Mouse (Mus musculus) stomach, embryonic 16.5 days (tissue): ENCODE results near the gene Asap2. TPM values are rescaled to one million over a fixed set of nuclear protein-coding genes. Genes with fewer than 3 reads are reported as not detected.

Experiments used
- ATAC-seq: fragments of 200-750 bp; cut with Nextera tagmentation; 2 replicates; pipeline ENCODE4 v1.8.0; 2017; ENCODE audit warnings: moderate number of reproducible peaks, moderate TSS enrichment; ENCODE audit not compliant: insufficient read depth, low FRiP score
- H3K27ac ChIP-seq: fragments of 300-500 bp; sonication (generic); 2 replicates; pipeline ENCODE4 v1.5.1; 2014; ENCODE audit warnings: low read length
- H3K27me3 ChIP-seq: fragments of 300-500 bp; sonication (generic); 2 replicates; pipeline ENCODE4 v1.6.1; 2014; ENCODE audit warnings: low read length, control low read depth, mixed read lengths; ENCODE audit not compliant: control insufficient read depth, insufficient read depth
- H3K36me3 ChIP-seq: fragments of 300-500 bp; sonication (generic); 2 replicates; pipeline ENCODE4 v1.6.1; 2014; ENCODE audit warnings: low read length; ENCODE audit not compliant: control insufficient read depth, insufficient read depth
- H3K4me1 ChIP-seq: fragments of 300-500 bp; sonication (generic); 2 replicates; pipeline ENCODE4 v1.6.1; 2014; ENCODE audit warnings: low read length, control low read depth, mixed read lengths; ENCODE audit not compliant: control insufficient read depth, insufficient read depth
- H3K4me2 ChIP-seq: fragments of 300-500 bp; sonication (generic); 2 replicates; pipeline ENCODE4 v1.6.1; 2014; ENCODE audit warnings: low read depth, low read length, mixed read lengths
- H3K4me3 ChIP-seq: fragments of 300-500 bp; sonication (generic); replicated peaks from 2 replicates; pipeline ENCODE4 v1.5.1; 2014; ENCODE audit warnings: mild to moderate bottlenecking, low read length
- H3K9ac ChIP-seq: fragments of 300-500 bp; sonication (generic); 2 replicates; pipeline ENCODE4 v1.6.1; 2014; ENCODE audit warnings: low read length
- H3K9me3 ChIP-seq: fragments of 300-500 bp; sonication (generic); replicated peaks from 2 replicates; pipeline ENCODE4 v1.6.1; 2016; ENCODE audit warnings: low read length, control low read depth; ENCODE audit not compliant: control insufficient read depth
- WGBS: fragments of 180-500 bp; shearing (Covaris S2); extraction: QIAGEN DNeasy Blood & Tissue Kit; methylation state at CpG from one replicate; pipeline ENCODE4 v1.1.7; 2014; 5-methylcytosine and 5-hydroxymethylcytosine counted together
- polyA plus RNA-seq: library from polyadenylated mRNA; unstranded; fragments of >200 nt; fragmentation: Nextera tagmentation; extraction: Ambion mirVana; gene quantifications from 2 replicates; pipeline ENCODE4 v1.2.1, GENCODE M21; 2015

Gene Asap2
- polyA plus RNA-seq, 1 experiment from 2014 or later, result 5.5 TPM

- Histone ChIP-seq H3K27me3 (no peaks in the 10 kb centered on the region), H3K9me3 (no peaks in the 10 kb centered on the region), H3K4me3 (peak overlapping the region; percentile 85), H3K4me1 (peaks cover 9% of the 10 kb centered on the region), H3K36me3 (0 out of 2 replicates have a peak, but pooled peaks cover 8% of the 10 kb centered on the region), H3K4me2 (peak overlapping the region; percentile 82), H3K27ac (peak overlapping the region; percentile 87; the same call in 1 of the 2 replicates), H3K9ac (peak overlapping the region; percentile 86)
- 30% methylated on average over 7 of the region's 7 CpGs for WGBS
- no peak for ATAC-seq
These were observed 326.6 kb downstream of the Asap2 start for GRCm38 (mm10) chr12:21316869-21317265.

- H3K9ac ChIP-seq, result no peak overlapping the region
- H3K9me3 ChIP-seq, result no peaks in the 10 kb centered on the region
- no peaks in the 10 kb centered on the region for H3K27me3 ChIP-seq
- no peak overlapping the region for H3K4me2 ChIP-seq
- no peak overlapping the region for H3K4me3 ChIP-seq
- WGBS, result 82% methylated on average over 12 of the region's 12 CpGs
- peaks cover 9% of the 10 kb centered on the region for H3K4me1 ChIP-seq
- H3K27ac ChIP-seq, result no peak overlapping the region
- 0 out of 2 replicates have a peak, but pooled peaks cover 8% of the 10 kb centered on the region for H3K36me3 ChIP-seq
- no peak for ATAC-seq
These were observed 328.1 kb downstream of the Asap2 start for GRCm38 (mm10) chr12:21318143-21318895.
